Mouse (Mus musculus) adipocyte (in vitro differentiated cells): ENCODE measurements around the gene Rrh.

Experiments used
- DNase-seq: peaks from one replicate; pipeline ENCODE4 v3.0.0-alpha.2; 2016; ENCODE audit warnings: low spot score

The Rrh gene

GRCm38 (mm10) chr3:129822206-129822775 is at the start of gene Rrh:
Gene Rrh (minus strand): TSS chr3:129822587.
- no peak for DNase-seq

GRCm38 (mm10) chr3:129863698-129864097 is 41.3 kb upstream of the Rrh start:
- DNase-seq, result no peak

- DNase-seq, result no peak
Measured at GRCm38 (mm10) chr3:129862592-129862991, 40.2 kb upstream of the Rrh start.

- DNase-seq, result no peak
Measured at GRCm38 (mm10) chr3:129846846-129847245, 24.5 kb upstream of the Rrh start.

GRCm38 (mm10) chr3:129845868-129846267 is 23.5 kb upstream of the Rrh start:
- DNase-seq, result no peak

- no peak for DNase-seq
Measured at GRCm38 (mm10) chr3:129838017-129838416, 15.6 kb upstream of the Rrh start.

GRCm38 (mm10) chr3:129836965-129837364 is 14.6 kb upstream of the Rrh start:
- DNase-seq, result no peak

- no peak for DNase-seq
Measured at GRCm38 (mm10) chr3:129836051-129836697, 13.8 kb upstream of the Rrh start.

- no peak for DNase-seq
Measured at GRCm38 (mm10) chr3:129835388-129835934, 13.1 kb upstream of the Rrh start, which contains the start of gene Cfi. Gene Cfi (plus strand): TSS chr3:129835884.

GRCm38 (mm10) chr3:129831035-129831568 is 8.7 kb upstream of the Rrh start, which contains the start of gene Gar1:
Gene Gar1 (minus strand): TSS chr3:129831396.
- peak; percentile 98 for DNase-seq

- DNase-seq, result no peak
Measured at GRCm38 (mm10) chr3:129830626-129831025, 8.2 kb upstream of the Rrh start.

GRCm38 (mm10) chr3:129827691-129828090 is 5.3 kb upstream of the Rrh start:
- no peak for DNase-seq

GRCm38 (mm10) chr3:129826691-129827090 is 4.3 kb upstream of the Rrh start:
- DNase-seq, result no peak

- DNase-seq, result no peak
Measured at GRCm38 (mm10) chr3:129824891-129825290, 2.5 kb upstream of the Rrh start.

GRCm38 (mm10) chr3:129824146-129824545 is 1.8 kb upstream of the Rrh start:
- DNase-seq, result no peak

- DNase-seq, result peak; percentile 67
Measured at GRCm38 (mm10) chr3:129823293-129823692, 906 bp upstream of the Rrh start.

GRCm38 (mm10) chr3:129821736-129822135 is 651 bp downstream of the Rrh start:
- DNase-seq, result no peak

- no peak for DNase-seq
Measured at GRCm38 (mm10) chr3:129820847-129821246, 1.5 kb downstream of the Rrh start.

GRCm38 (mm10) chr3:129803765-129804164 is 18.6 kb downstream of the Rrh start, which contains the start of gene Lrit3:
Gene Lrit3 (minus strand): TSS chr3:129804030.
- DNase-seq, result no peak

GRCm38 (mm10) chr3:129799011-129799410 is 23.4 kb downstream of the Rrh start:
- DNase-seq, result no peak

GRCm38 (mm10) chr3:129798551-129798950 is 23.8 kb downstream of the Rrh start:
- no peak for DNase-seq

- no peak for DNase-seq
Measured at GRCm38 (mm10) chr3:129797341-129797740, 25.0 kb downstream of the Rrh start.

GRCm38 (mm10) chr3:129793801-129794200 is 28.6 kb downstream of the Rrh start:
- DNase-seq, result no peak
